Mouse (Mus musculus) liver, embryonic 14.5 days (tissue): Measurements from ENCODE around the gene Junb. TPM values are rescaled to one million over a fixed set of nuclear protein-coding genes. Genes with fewer than 3 reads are reported as not detected.

Experiments used
- ATAC-seq: fragments of 200-750 bp; cut with Nextera tagmentation; 2 replicates; pipeline ENCODE4 v1.8.0; 2017; ENCODE audit warnings: moderate number of reproducible peaks, mild to moderate bottlenecking, moderate library complexity; ENCODE audit not compliant: insufficient read depth
- DNase-seq, 3 experiments: peaks; one replicate each; pipeline ENCODE4 v3.0.0-alpha.2; 2012 to 2013; ENCODE audit warnings: low read depth in 3 of 3, low spot score in 3 of 3
- H3K27ac ChIP-seq: fragments of 300-500 bp; sonication (generic); 2 replicates; pipeline ENCODE4 v1.5.1; 2014; ENCODE audit warnings: moderate library complexity, mild to moderate bottlenecking, control low read depth, inconsistent platforms
- H3K27me3 ChIP-seq: fragments of 300-500 bp; sonication (generic); 2 replicates; pipeline ENCODE4 v1.6.1; 2014; ENCODE audit warnings: mild to moderate bottlenecking, low read length, moderate library complexity; ENCODE audit not compliant: control insufficient read depth, insufficient read depth
- H3K36me3 ChIP-seq: fragments of 300-500 bp; sonication (generic); replicated peaks from 2 replicates; pipeline ENCODE4 v1.6.1; 2014; ENCODE audit warnings: low read depth; ENCODE audit not compliant: control insufficient read depth, insufficient read depth
- H3K4me1 ChIP-seq, 2 experiments: fragments of 200-500 bp in 1 of 2; fragments of 300-500 bp in 1 of 2; sonication (generic) in 1 of 2; replicated peaks; 2 replicates each; pipeline ENCODE4 v1.6.1; 2012 to 2014; ENCODE audit warnings: antibody characterized with exemption in 1 of 2, inconsistent platforms in 1 of 2, low read length in 1 of 2; ENCODE audit not compliant: control insufficient read depth in 2 of 2, insufficient read depth in 2 of 2
- H3K4me2 ChIP-seq: fragments of 300-500 bp; sonication (generic); 2 replicates; pipeline ENCODE4 v1.6.1; 2014; ENCODE audit warnings: low read depth, mild to moderate bottlenecking, control low read depth, moderate library complexity
- H3K4me3 ChIP-seq, 2 experiments: fragments of 200-500 bp in 1 of 2; fragments of 300-500 bp in 1 of 2; sonication (generic) in 1 of 2; 2 replicates each; pipeline ENCODE4 v1.5.1; 2012 to 2014; ENCODE audit warnings: low read depth in 2 of 2, low read length in 2 of 2, mild to moderate bottlenecking in 2 of 2, control low read depth in 1 of 2, inconsistent platforms in 1 of 2, moderate library complexity in 1 of 2; ENCODE audit not compliant: insufficient read depth in 1 of 2
- H3K9ac ChIP-seq: fragments of 300-500 bp; sonication (generic); replicated peaks from 2 replicates; pipeline ENCODE4 v1.6.1; 2014; ENCODE audit warnings: mild to moderate bottlenecking, control low read depth, moderate library complexity
- H3K9me3 ChIP-seq: fragments of 300-500 bp; sonication (generic); 2 replicates; pipeline ENCODE4 v1.6.1; 2016; ENCODE audit warnings: low read length, mixed read lengths; ENCODE audit not compliant: control insufficient read depth
- CTCF ChIP-seq: IDR thresholded peaks from 2 replicates; pipeline ENCODE4 v1.5.1; 2016; ENCODE audit warnings: antibody characterized with exemption, low read depth, control low read depth
- EP300 ChIP-seq: IDR thresholded peaks from 2 replicates; pipeline ENCODE4 v1.6.1; 2016; ENCODE audit warnings: antibody characterized with exemption, low read depth
- WGBS: fragments of 180-500 bp; shearing (Covaris S2); extraction: QIAGEN DNeasy Blood & Tissue Kit; methylation state at CpG from one replicate; pipeline ENCODE4 v1.1.7; 2014; ENCODE audit not compliant: insufficient replicate concordance; 5-methylcytosine and 5-hydroxymethylcytosine counted together
- polyA plus RNA-seq, 2 experiments: library from polyadenylated mRNA; depleted of rRNA in 1 of 2; stranded (reverse) in 1 of 2; unstranded in 1 of 2; fragments of >200 nt; fragmentation: Nextera tagmentation in 1 of 2; extraction: Ambion mirVana in 1 of 2; gene quantifications; 2 replicates each; pipeline versions ENCODE4 v1.2.1 to v1.2.3; 2012 to 2014

The Junb gene
- polyA plus RNA-seq, 2 experiments: 8.3 to 10.5 TPM

DNA sequence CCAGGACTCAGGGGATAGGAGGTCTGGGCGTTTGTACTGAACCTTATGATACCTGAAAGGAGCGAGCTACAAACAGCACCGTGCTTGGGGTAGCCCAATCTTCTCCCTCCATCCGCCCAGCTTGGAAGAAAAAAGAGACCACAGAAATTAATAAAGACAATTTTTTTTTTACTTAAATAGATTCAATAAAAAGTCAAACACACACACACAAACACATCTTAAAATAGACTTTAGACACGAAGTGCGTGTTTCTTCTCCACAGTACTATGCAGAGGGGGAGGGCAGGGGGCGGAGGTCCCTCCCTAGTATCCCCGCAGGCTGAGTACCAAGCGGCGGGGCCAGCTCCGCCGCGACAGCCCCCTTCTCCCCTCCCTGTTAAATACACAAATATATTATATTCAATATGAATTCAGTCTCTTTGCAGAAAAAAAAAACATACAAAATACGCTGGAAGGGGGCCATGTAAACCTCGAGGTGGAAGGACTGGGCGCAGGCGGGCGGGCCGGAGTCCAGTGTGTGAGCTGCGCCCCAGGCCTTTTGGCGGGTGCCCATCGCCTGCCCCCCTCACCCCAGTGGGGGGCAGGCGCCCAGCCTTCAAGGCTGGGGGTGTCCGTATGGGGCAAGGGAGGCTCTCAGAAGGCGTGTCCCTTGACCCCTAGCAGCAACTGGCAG lies 1.6 kb downstream of the Junb start:
- WGBS: 1% methylated on average over 24 of the region's 25 CpGs
- Histone ChIP-seq H3K36me3 (peaks cover 30% of the 10 kb centered on the region), H3K9ac (peak overlapping the region; percentile 80), H3K4me1 (peaks cover 50% of the 10 kb centered on the region in 2 experiments), H3K9me3 (no peaks in the 10 kb centered on the region), H3K4me3 (peak overlapping the region; percentile 72 to 89), H3K4me2 (peak overlapping the region; percentile 95), H3K27me3 (no peaks in the 10 kb centered on the region), H3K27ac (peak overlapping the region; percentile 68)
- DNase-seq: no peak
- ATAC-seq: no peak
- no peak for TF ChIP-seq EP300

DNA sequence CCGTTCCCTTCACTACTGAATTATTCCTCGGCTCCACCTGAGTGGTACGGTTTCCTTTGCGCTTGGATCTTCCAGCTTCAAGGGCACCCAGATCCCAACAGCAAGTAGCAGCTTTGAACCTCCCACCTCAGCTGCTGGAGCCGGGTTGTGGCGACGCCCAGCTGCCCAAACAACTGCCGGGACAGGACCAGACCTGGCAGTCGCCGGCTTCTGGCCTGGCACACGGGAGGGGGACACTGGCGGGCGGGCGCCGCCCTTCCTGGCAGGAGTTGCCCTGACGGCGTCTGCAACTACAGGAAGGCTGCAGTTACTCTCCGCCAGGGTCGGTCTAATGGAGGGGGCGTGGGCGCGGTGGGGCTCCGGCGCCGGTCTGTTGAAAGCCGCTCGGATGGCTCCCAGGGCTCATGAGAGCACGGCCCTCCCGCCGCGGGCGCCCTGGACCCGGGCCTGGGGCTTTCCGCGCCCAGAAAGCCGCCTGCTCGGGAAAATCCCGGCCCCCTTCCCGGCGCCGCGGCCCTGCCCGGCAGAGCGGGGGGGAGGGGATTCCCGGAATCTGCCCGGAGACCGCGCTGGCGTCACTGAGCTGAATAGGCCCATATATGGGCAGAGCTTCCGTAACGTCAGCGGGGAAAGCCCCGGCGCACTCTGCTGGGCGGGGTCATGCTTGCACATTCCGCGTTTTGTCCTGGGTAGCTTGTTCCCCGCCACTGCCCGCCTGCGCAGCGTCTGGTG lies 2.3 kb downstream of the Junb start:
- ATAC-seq (peak; percentile 77), DNase-seq (peak; percentile 87 to 96 (median 90))
- Histone ChIP-seq H3K27me3 (no peaks in the 10 kb centered on the region), H3K4me3 (peak overlapping the region; percentile 72 to 89), H3K4me2 (peak overlapping the region; percentile 95), H3K36me3 (peaks cover 37% of the 10 kb centered on the region), H3K9ac (peak overlapping the region; percentile 80), H3K4me1 (peaks cover 53 to 57% of the 10 kb centered on the region in 2 experiments), H3K27ac (peak overlapping the region; percentile 97), H3K9me3 (no peaks in the 10 kb centered on the region)
- TF ChIP-seq EP300: no peak
- TF ChIP-seq CTCF: peak; percentile 42
- under 1% methylated on average over 58 of the region's 61 CpGs for whole genome bisulfite sequencing

DNA sequence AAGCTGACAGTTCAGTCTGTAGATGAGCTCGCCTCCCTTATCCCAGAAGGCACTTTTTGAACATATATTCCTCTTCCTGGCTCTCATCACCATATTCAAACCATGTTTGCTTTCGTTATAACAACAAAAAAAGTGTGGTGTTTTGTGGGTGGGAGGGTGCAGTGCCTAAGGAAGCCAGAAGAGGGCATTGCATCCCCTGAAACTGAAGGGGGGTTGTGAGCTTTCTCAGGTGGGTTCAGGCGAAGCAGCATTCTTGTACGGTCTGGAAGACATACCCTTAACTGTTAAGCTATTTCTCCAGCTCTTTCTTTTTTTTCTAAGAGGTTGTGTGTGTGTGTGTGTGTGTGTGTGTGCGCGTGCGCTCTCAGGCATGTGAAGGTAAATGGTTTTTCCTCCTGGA lies 3.1 kb downstream of the Junb start:
- 28% methylated on average over 7 of the region's 7 CpGs for WGBS
- peak overlapping the region; percentile 44 to 89 for H3K4me3 ChIP-seq
- no peak for DNase-seq
- peak overlapping the region; percentile 53 for H3K9ac ChIP-seq
- H3K4me1 ChIP-seq: peaks cover 50 to 51% of the 10 kb centered on the region in 2 experiments
- TF ChIP-seq EP300 (0 out of 2 replicates have a peak, but pooled peaks have one; percentile 19), CTCF (peak; percentile 93)
- ATAC-seq: no peak
- H3K4me2 ChIP-seq: peak overlapping the region; percentile 95
- H3K9me3 ChIP-seq: no peaks in the 10 kb centered on the region
- H3K36me3 ChIP-seq: peaks cover 44% of the 10 kb centered on the region
- H3K27me3 ChIP-seq: no peaks in the 10 kb centered on the region
- peak overlapping the region; percentile 97 for H3K27ac ChIP-seq

DNA sequence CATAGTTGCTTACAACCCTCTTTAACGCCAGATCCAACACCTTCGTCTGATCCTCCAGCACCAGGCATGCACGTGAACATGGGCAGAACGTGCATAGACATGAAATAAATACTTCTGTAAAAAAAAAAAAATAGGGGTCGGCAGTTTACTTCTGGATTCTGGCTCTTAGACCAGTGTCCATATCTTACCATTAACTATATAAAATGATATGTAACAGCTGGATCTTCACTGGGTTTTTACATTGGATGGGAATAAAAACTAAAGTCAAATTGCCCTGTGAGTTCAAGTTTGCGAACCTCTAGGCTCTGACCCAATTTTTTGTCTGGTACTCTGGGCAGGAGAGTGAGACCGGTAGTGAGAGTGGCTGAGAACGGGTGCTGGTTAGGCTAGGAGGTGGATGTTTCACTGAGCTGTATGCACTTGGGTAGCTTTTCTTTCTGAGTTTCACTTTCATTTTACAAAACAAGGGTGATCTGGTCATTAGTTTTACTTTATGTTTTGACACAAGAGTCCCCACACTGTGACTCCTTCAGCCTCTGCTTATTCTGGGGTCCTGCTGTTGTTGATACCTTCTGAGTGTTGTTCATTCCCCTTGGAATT lies 3.9 kb downstream of the Junb start:
- Histone ChIP-seq H3K27ac (peak overlapping the region; percentile 97), H3K27me3 (no peaks in the 10 kb centered on the region), H3K9me3 (no peaks in the 10 kb centered on the region), H3K4me3 (peak overlapping the region; percentile 44 to 89; a peak in 3 of 4 replicates), H3K9ac (peak overlapping the region; percentile 35), H3K4me1 (peaks cover 46 to 49% of the 10 kb centered on the region in 2 experiments), H3K4me2 (peak overlapping the region; percentile 95), H3K36me3 (peaks cover 48% of the 10 kb centered on the region)
- 68% methylated on average over 8 of the region's 8 CpGs for WGBS
- TF ChIP-seq CTCF: no peak
- TF ChIP-seq EP300: peak; percentile 5; the same call in 1 of the 2 replicates
- DNase-seq (no peak), ATAC-seq (no peak)
